Mouse (Mus musculus) lung, postnatal 14 days (tissue): Measurements from ENCODE around the gene Zcwpw1.
"Not testable (repeated sequence)": the region's sequence is repeated elsewhere in the genome, so short reads cannot be mapped to it uniquely, and the experiment has no call there.

Source experiments
- DNase-seq: peaks from one replicate; pipeline ENCODE4 v3.0.0; 2021

The Zcwpw1 gene

DNA sequence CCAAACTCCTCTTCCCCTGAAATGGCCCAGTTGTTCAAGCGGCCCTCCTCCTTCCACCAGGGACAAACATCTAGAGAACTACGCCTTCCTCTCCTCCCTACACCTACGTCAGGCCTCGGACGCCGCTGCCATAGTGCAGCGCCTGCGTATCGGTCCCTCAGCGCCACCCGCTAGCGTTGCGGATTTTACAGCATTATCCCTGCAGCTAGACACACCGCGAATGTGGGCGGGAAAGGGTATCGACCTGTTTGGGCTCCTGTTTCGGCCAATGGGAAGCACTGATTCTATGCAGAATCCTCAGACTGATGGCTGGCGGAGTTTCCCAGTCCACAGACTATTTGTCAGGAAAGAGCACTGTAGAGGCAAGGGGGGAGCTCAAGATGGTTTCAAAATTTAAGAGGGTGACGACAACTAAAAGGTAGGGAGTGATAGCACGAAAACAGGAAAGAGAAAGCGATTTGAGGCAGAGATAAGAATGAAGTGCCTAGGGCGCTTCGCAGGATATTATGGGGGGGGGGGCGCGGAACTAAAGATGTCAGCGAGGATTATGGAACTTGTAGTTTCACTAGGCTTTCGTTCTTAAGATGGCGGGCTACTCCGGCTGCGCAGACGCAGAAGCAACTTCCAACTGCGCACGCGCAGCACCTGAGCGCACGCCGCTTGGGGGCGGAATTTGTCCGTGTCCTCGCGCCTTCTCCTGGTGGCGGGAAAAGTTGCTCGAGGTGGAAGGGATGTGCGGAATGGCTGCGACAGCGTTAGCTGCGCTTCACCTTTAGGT lies at the start of gene Zcwpw1, which contains the start of gene Mepce:
Zcwpw1 (plus strand) TSS at position 648 of the 778 bp plus-strand sequence.
Mepce (minus strand) TSS at position 505 of the 778 bp plus-strand sequence.
- DNase-seq = peak; percentile 96

- DNase-seq = no peak
Observed at GRCm38 (mm10) chr5:137738516-137738915, 49.1 kb upstream of the Zcwpw1 start.

GRCm38 (mm10) chr5:137739471-137739870 lies 48.1 kb upstream of the Zcwpw1 start:
- DNase-seq = no peak

GRCm38 (mm10) chr5:137740506-137740905 lies 47.1 kb upstream of the Zcwpw1 start:
- DNase-seq = no peak

- DNase-seq = peak; percentile 81
Observed at GRCm38 (mm10) chr5:137741023-137741931, 46.3 kb upstream of the Zcwpw1 start, which contains the start of gene Nyap1. Gene Nyap1, minus strand, starts transcription at chr5:137741607.

DNA sequence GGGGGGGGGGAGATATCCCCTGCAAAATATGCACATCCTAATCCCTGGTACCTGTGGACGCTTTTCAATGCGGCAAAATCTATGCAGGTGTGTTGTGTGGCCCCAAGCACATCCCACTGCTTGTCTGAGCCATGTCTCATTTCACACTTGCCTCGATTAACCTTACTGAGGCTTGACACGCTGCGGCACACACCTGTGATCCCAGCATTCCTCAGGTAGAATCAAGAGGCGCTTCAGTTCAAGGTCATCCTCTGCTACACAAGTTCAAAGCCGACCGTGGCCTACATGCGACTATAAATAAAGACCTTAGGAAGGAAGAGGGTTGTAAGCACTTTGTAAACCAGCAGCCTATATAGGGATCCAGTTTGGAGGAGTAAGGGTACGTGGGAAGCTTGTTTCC lies 45.5 kb upstream of the Zcwpw1 start:
- no peak for DNase-seq

DNA sequence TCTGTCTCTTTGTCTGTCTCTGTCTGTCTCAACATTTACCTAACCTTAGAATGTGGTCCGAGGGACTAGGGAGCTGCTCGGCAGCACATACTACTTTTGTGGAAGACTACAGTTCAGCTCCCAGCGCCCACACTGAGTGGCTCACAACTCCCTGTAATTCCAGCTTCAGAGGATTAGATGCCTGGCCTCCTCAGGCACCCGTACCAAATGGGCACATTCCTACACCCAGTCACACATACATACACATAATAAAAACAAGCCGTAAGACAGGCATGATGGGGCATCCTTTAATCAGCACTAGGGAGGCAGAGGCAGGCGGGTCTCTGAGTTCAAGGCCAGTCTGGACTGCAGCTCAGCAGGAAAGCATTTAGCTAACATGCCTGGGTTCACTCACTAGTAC lies 44.8 kb upstream of the Zcwpw1 start:
- no peak for DNase-seq

DNA sequence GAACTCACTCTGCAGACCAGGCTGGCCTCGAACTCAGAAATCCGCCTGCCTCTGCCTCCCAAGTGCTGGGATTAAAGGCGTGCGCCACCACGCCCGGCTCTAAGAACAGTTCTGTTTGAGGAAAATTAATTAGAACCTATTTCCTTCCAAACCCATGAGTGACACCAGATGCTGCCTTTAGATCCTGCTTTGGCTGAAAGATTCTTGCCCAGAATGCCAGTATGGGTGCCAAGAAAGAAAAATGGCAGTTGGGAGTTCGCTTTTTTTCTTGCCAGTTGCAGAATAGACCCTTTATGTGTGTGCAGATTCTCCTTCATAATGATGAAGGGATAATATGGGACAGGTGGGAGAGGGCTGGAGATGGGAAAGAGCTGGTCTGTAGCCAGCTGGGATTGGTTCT lies 43.4 kb upstream of the Zcwpw1 start:
- no peak for DNase-seq

DNA sequence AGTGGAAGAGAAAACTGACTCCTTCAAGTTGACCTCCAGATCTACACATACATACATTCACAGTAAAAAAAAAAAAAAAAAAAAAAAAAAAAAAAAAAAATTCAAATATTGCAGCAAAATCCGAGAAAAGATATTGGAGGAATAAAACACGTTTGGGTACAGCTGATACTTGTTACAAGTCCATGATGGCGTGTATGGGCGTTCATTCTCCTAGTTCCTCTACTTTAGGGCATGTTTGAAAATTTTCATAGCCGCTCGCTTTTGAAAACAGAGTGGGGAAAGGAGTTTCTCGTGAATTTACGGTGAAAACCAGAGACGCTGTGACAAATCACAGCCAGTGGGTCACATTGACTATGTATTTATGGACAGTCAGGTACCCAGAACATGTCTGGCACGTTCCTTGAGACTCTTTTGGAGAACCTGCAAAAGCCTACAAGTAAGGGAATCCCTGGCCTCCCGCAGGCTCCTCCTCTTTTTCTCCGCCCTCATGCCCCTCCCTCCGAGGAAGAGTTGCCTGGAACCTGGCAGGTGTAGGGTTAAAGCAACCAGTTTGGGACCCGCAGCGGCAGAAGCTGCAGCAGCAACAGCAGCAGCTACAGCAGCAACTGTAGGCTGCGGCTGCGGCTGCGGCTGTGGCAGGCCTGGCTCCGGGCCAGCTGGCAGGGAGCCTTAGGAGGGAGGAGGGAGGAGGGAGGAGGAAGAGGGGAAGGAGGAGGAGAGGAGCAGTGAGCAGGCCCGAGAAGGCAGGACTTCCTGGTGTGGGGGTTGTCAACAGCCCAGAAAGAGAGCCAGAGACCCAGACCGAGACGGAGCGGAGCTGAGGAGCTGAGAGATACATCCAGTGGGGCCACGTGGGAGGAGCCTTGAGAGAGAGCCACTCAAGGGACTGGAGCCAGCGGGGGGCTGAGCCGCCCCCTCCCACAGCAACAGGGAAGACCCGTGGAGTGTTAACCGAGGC lies 42.1 kb upstream of the Zcwpw1 start, which contains the start of gene Tsc22d4:
Tsc22d4 (plus strand) TSS at position 517 of the 958 bp plus-strand sequence.
- DNase-seq = peak; percentile 94

GRCm38 (mm10) chr5:137746282-137746850 lies 41.2 kb upstream of the Zcwpw1 start:
- DNase-seq = peak; percentile 72

- DNase-seq = peak; percentile 20
Observed at GRCm38 (mm10) chr5:137746851-137747325, 40.7 kb upstream of the Zcwpw1 start.

- peak; percentile 55 for DNase-seq
Observed at GRCm38 (mm10) chr5:137747326-137747961, 40.2 kb upstream of the Zcwpw1 start.

DNA sequence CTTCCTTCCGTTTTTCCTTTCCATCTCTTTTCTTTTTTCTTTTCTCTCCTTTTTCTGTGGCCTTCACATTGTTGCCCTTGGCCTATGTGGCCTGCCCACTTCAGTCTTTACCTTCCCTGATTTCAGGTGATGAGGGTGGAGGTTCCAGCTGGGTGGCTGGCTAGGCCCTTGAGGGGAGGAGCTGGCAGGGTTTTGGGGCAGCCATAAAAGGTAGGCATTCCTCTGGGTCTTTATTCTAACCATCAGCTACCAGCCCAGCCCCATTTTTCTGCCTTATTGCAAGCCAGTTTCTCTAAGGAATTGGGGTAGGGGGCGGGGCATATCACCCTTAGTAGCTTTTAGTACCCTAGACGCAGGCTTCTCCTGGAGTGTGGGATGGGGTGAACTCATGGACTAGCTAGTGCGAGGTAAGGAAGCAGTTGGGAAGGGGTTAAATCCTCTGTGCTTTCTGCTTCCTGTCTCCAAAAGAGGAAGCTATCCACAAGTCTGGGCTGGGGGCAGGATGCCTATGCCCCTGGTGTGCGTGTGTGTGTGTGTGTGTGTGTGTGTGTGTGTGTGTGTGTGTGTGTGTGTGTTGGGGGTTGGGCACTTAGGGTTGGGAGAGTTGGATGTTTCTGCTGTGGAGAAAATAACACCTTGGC lies 39.3 kb upstream of the Zcwpw1 start:
- peak; percentile 26 for DNase-seq

GRCm38 (mm10) chr5:137749196-137749836 lies 38.3 kb upstream of the Zcwpw1 start:
- DNase-seq = peak; percentile 29

DNA sequence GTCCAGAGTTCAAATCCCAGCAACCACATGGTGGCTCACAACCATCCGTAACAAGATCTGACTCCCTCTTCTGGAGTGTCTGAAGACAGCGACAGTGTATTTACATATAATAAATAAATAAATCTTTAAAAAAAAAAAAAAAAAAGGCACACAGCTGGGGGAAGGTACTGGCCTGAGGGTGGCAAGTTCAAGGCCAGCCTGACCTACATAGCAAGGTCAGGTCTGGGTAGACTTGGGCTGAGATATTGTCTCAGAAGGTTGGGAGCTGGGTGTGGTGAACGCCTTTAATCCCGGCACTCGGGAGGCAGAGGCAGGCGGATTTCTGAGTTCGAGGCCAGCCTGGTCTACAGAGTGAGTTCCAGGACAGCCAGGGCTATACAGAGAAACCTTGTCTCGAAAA lies 37.4 kb upstream of the Zcwpw1 start:
- DNase-seq = not testable (repeated sequence)

- DNase-seq = no peak
Observed at GRCm38 (mm10) chr5:137751221-137751887, 36.2 kb upstream of the Zcwpw1 start.

DNA sequence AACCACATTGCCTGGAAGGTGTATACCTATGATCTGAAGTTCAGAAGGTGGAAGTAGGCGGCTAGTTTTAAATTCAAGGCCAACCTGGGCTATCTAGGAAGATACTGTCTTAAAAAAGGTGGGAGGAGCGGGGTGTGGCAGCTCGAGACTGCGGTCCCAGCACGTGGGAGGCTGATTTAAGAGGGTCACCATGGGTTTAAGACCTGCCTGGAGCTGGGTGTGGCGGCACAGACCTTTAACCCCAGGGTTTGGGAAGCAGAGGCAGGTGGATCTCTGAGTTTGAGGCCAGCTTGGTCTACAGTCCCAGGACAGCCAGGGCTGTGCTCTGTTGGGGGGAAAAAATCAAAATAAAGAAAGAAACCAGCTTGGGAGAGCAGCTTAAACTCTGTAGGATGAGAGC lies 35.6 kb upstream of the Zcwpw1 start:
- no peak for DNase-seq

DNA sequence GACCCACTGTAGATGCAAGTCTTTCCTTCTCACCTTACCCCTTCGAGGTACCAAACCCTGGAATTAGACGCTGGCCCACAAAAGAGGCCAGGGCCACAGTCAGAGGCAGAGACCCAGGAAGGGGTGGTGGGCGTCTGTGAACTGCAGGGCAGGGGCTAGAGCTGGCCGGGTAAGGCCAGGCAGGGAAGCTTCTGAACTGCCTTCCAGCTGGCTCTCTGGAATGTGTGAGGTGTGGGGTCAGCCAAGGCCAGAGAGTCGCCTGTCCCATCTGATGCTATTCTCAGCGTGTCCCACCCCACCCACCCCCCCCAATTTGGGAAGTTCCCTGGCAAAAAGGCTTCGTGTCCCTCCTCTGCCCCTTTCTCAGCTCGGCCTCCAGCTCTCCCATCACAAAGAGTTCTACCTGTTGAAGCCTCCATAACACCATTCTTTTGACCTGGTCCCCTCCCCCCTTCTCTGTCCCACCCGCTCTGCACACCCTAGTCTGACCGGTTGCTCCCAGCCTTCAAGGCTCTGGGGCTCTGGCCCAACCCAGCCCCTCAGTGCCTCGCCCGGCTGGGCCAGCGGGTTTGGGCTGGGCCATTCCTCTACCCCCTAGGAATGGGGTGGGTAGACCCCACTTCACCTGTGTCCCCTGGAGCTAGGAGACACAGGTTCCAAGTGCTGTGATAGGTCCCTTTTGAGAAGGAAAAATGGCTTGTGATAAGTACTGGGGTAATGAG lies 34.3 kb upstream of the Zcwpw1 start:
- peak; percentile 29 for DNase-seq

DNA sequence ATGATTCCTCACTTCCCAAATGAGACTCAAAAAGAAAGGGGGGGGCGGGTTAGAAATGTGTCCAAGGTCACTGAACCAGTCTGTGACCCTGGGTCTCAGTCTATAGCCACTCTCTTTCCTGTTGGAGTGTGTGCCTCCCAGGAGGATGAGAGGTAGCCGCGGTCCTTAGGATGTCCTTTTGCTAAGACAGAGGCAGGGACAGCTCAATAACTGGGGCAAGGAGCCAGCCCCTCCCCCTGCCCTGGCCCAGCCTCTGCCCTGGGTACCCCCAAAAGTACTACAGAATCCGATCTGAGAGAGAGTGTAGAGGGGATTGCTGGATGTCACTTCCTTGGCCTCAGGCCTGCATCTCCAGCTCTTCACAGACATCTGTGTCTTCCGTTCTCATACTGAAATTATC lies 32.2 kb upstream of the Zcwpw1 start:
- no peak for DNase-seq
